Mouse (Mus musculus) retina, postnatal 7 days (tissue): ENCODE data around the gene Kat2b.
"Not testable (repeated sequence)": the region's sequence is repeated elsewhere in the genome, so short reads cannot be mapped to it uniquely, and the experiment has no call there.

Experiments
- DNase-seq: peaks from one replicate; pipeline ENCODE4 v3.0.0-alpha.2; 2012; ENCODE audit warnings: low read depth, low spot score

Gene Kat2b

GRCm38 (mm10) chr17:53659230-53659629 is 92.6 kb downstream of the Kat2b start:
- DNase-seq = no peak

GRCm38 (mm10) chr17:53659738-53660137 is 93.1 kb downstream of the Kat2b start:
- DNase-seq = no peak

- no peak for DNase-seq
Measured at GRCm38 (mm10) chr17:53661056-53661840, 94.6 kb downstream of the Kat2b start.

- DNase-seq = no peak
Measured at GRCm38 (mm10) chr17:53664267-53664666, 97.6 kb downstream of the Kat2b start.

GRCm38 (mm10) chr17:53664703-53665382 is 98.2 kb downstream of the Kat2b start:
- DNase-seq = no peak

- no peak for DNase-seq
Measured at GRCm38 (mm10) chr17:53670453-53670852, 103.8 kb downstream of the Kat2b start.

GRCm38 (mm10) chr17:53678716-53679115 is 112.1 kb downstream of the Kat2b start:
- no peak for DNase-seq

GRCm38 (mm10) chr17:53688321-53688720 is 121.7 kb downstream of the Kat2b start:
- DNase-seq = no peak

GRCm38 (mm10) chr17:53688877-53689802 is 122.5 kb downstream of the Kat2b start, which contains the start of gene Sgo1:
TSS of gene Sgo1 (minus strand) at chr17:53689333.
- DNase-seq = peak; percentile 96

GRCm38 (mm10) chr17:53689946-53690345 is 123.3 kb downstream of the Kat2b start:
- no peak for DNase-seq

GRCm38 (mm10) chr17:53694039-53694438 is 127.4 kb downstream of the Kat2b start:
- DNase-seq = peak; percentile 25

- DNase-seq = not testable (repeated sequence)
Measured at GRCm38 (mm10) chr17:53697521-53697920, 130.9 kb downstream of the Kat2b start.

GRCm38 (mm10) chr17:53714453-53714852 is 147.8 kb downstream of the Kat2b start:
- DNase-seq = no peak

GRCm38 (mm10) chr17:53715161-53715560 is 148.5 kb downstream of the Kat2b start:
- DNase-seq = not testable (repeated sequence)

- DNase-seq = no peak
Measured at GRCm38 (mm10) chr17:53718474-53718873, 151.8 kb downstream of the Kat2b start.

- not testable (repeated sequence) for DNase-seq
Measured at GRCm38 (mm10) chr17:53718916-53719315, 152.3 kb downstream of the Kat2b start.
